Mouse (Mus musculus): Measurements from ENCODE around the gene Mecom. TPM values are rescaled to one million over a fixed set of nuclear protein-coding genes. Genes with fewer than 3 reads are reported as not detected.

Mecom gene
- total and polyA plus RNA-seq, 2 experiments from 2014 or later: 2.6 to 5.1 TPM

GRCm38 (mm10) chr3:30004888-30005405 is 542.9 kb downstream of the Mecom start:
- 31% methylated on average over 8 of the region's 8 CpGs for WGBS
- H3K9me3 ChIP-seq (ENCODE audit: low read length): no peaks in the 10 kb centered on the region
- no peak for ATAC-seq (ENCODE audit: low FRiP score)
- H3K36me3 ChIP-seq (ENCODE audit: insufficient read depth, low read length): no peaks in the 10 kb centered on the region
- H3K27me3 ChIP-seq (ENCODE audit: insufficient read depth, low read length): no peaks in the 10 kb centered on the region
- DNase-seq (ENCODE audit: low spot score): no peak
- no peak for TF ChIP-seq CTCF (IDR thresholded peaks at IDR 0.05)
- no peaks in the 10 kb centered on the region for H3K4me1 ChIP-seq (ENCODE audit: insufficient read depth, low read length)
- H3K4me2 ChIP-seq (ENCODE audit: low read depth, low read length, poor library complexity, severe bottlenecking): no peak overlapping the region
- no peak overlapping the region for H3K4me3 ChIP-seq (ENCODE audit: low read depth, low read length)
- no peak overlapping the region for H3K27ac ChIP-seq (ENCODE audit: low read depth, low read length)
- no peak overlapping the region for H3K9ac ChIP-seq (replicated peaks; ENCODE audit: low read length, poor library complexity, severe bottlenecking)

DNA sequence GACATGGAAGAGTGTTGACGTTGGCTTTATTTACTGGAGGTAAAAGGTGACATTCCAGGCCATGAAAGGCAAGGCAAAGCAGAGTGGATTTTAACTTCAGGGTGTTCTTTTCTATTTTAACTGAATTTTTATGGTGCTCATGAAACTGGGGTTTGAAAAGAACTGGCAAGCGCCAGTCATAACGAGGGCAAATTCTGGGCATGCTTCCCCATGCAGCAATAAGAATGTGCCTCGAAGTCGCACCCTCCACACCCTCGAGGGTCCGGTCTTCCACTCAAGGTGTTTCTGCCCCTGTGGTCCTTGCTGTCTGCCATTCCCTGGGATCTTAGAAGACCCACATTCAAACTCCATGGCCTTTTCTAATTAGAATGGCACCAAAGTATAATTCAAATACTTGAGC is 547.5 kb downstream of the Mecom start:
- DNase-seq (ENCODE audit: low spot score) (no peak), ATAC-seq (ENCODE audit: low FRiP score) (no peak)
- H3K36me3 ChIP-seq (ENCODE audit: insufficient read depth, low read length): no peaks in the 10 kb centered on the region
- H3K4me2 ChIP-seq (ENCODE audit: low read depth, low read length, poor library complexity, severe bottlenecking): no peak overlapping the region
- H3K4me1 ChIP-seq (ENCODE audit: insufficient read depth, low read length): no peaks in the 10 kb centered on the region
- H3K27me3 ChIP-seq (ENCODE audit: insufficient read depth, low read length): no peaks in the 10 kb centered on the region
- H3K27ac ChIP-seq (ENCODE audit: low read depth, low read length): no peak overlapping the region
- H3K9me3 ChIP-seq (ENCODE audit: low read length): no peaks in the 10 kb centered on the region
- 88% methylated on average over 7 of the region's 7 CpGs for WGBS
- no peak overlapping the region for H3K9ac ChIP-seq (replicated peaks; ENCODE audit: low read length, poor library complexity, severe bottlenecking)
- no peak overlapping the region for H3K4me3 ChIP-seq (ENCODE audit: low read depth, low read length)
- TF ChIP-seq CTCF (IDR thresholded peaks at IDR 0.05): no peak

GRCm38 (mm10) chr3:29999035-29999434 is 548.8 kb downstream of the Mecom start:
- DNase-seq (ENCODE audit: low spot score): peak; percentile 19
- Histone ChIP-seq H3K4me1 (ENCODE audit: insufficient read depth, low read length) (no peaks in the 10 kb centered on the region), H3K9me3 (ENCODE audit: low read length) (no peaks in the 10 kb centered on the region), H3K27me3 (ENCODE audit: insufficient read depth, low read length) (no peaks in the 10 kb centered on the region), H3K4me2 (ENCODE audit: low read depth, low read length, poor library complexity, severe bottlenecking) (no peak overlapping the region), H3K36me3 (ENCODE audit: insufficient read depth, low read length) (no peaks in the 10 kb centered on the region), H3K4me3 (ENCODE audit: low read depth, low read length) (no peak overlapping the region), H3K9ac (replicated peaks; ENCODE audit: low read length, poor library complexity, severe bottlenecking) (no peak overlapping the region), H3K27ac (ENCODE audit: low read depth, low read length) (no peak overlapping the region)
- TF ChIP-seq CTCF (IDR thresholded peaks at IDR 0.05): peak; percentile 58
- ATAC-seq (ENCODE audit: low FRiP score): no peak
- WGBS: 55% methylated on average over 1 of the region's 1 CpGs

DNA sequence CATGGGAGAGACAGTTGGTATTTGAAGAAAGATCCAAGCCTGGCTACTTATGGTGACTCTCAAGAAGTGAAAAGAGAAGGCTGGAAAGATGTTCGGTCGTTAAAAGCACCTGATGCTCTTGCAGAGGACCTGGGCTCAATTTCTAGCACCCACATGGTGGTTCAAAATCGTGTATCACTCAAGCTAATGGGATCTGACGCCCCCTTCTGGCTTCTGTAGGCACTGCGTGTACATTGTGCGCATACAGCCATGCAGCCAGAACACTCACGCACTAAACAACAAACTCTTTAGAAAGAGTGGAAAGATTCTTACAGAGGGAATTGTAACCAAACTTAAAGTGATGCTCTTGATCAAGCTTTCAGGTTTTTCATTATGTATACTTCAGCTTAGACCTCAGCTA is 550.7 kb downstream of the Mecom start:
- DNase-seq (ENCODE audit: low spot score) (no peak), ATAC-seq (ENCODE audit: low FRiP score) (no peak)
- Histone ChIP-seq H3K27me3 (ENCODE audit: insufficient read depth, low read length) (no peaks in the 10 kb centered on the region), H3K36me3 (ENCODE audit: insufficient read depth, low read length) (no peaks in the 10 kb centered on the region), H3K4me1 (ENCODE audit: insufficient read depth, low read length) (no peaks in the 10 kb centered on the region), H3K4me2 (ENCODE audit: low read depth, low read length, poor library complexity, severe bottlenecking) (no peak overlapping the region), H3K9ac (replicated peaks; ENCODE audit: low read length, poor library complexity, severe bottlenecking) (no peak overlapping the region), H3K4me3 (ENCODE audit: low read depth, low read length) (no peak overlapping the region), H3K27ac (ENCODE audit: low read depth, low read length) (no peak overlapping the region), H3K9me3 (ENCODE audit: low read length) (no peaks in the 10 kb centered on the region)
- 84% methylated on average over 7 of the region's 7 CpGs for WGBS
- TF ChIP-seq CTCF (IDR thresholded peaks at IDR 0.05): no peak

- 78% methylated on average over 10 of the region's 10 CpGs for WGBS
- no peak overlapping the region for H3K27ac ChIP-seq (ENCODE audit: low read depth, low read length)
- no peak overlapping the region for H3K9ac ChIP-seq (replicated peaks; ENCODE audit: low read length, poor library complexity, severe bottlenecking)
- H3K36me3 ChIP-seq (ENCODE audit: insufficient read depth, low read length): no peaks in the 10 kb centered on the region
- H3K4me1 ChIP-seq (ENCODE audit: insufficient read depth, low read length): no peaks in the 10 kb centered on the region
- no peak overlapping the region for H3K4me2 ChIP-seq (ENCODE audit: low read depth, low read length, poor library complexity, severe bottlenecking)
- DNase-seq (ENCODE audit: low spot score): no peak
- TF ChIP-seq CTCF (IDR thresholded peaks at IDR 0.05): no peak
- no peaks in the 10 kb centered on the region for H3K9me3 ChIP-seq (ENCODE audit: low read length)
- H3K4me3 ChIP-seq (ENCODE audit: low read depth, low read length): no peak overlapping the region
- ATAC-seq (ENCODE audit: low FRiP score): no peak
- no peaks in the 10 kb centered on the region for H3K27me3 ChIP-seq (ENCODE audit: insufficient read depth, low read length)
Observed at GRCm38 (mm10) chr3:29993346-29993745, 554.5 kb downstream of the Mecom start.

GRCm38 (mm10) chr3:29991523-29991922 is 556.3 kb downstream of the Mecom start:
- Histone ChIP-seq H3K9me3 (ENCODE audit: low read length) (no peaks in the 10 kb centered on the region), H3K4me1 (ENCODE audit: insufficient read depth, low read length) (no peaks in the 10 kb centered on the region), H3K27ac (ENCODE audit: low read depth, low read length) (no peak overlapping the region), H3K4me2 (ENCODE audit: low read depth, low read length, poor library complexity, severe bottlenecking) (no peak overlapping the region), H3K36me3 (ENCODE audit: insufficient read depth, low read length) (no peaks in the 10 kb centered on the region), H3K9ac (replicated peaks; ENCODE audit: low read length, poor library complexity, severe bottlenecking) (no peak overlapping the region), H3K27me3 (ENCODE audit: insufficient read depth, low read length) (no peaks in the 10 kb centered on the region), H3K4me3 (ENCODE audit: low read depth, low read length) (no peak overlapping the region)
- TF ChIP-seq CTCF (IDR thresholded peaks at IDR 0.05): no peak
- ATAC-seq (ENCODE audit: low FRiP score) (no peak), DNase-seq (ENCODE audit: low spot score) (no peak)
- 88% methylated on average over 1 of the region's 1 CpGs for WGBS

All from midbrain, postnatal 0 days (tissue).